Mouse (Mus musculus): ENCODE results near the gene Gm48552.

Gm48552 gene

DNA sequence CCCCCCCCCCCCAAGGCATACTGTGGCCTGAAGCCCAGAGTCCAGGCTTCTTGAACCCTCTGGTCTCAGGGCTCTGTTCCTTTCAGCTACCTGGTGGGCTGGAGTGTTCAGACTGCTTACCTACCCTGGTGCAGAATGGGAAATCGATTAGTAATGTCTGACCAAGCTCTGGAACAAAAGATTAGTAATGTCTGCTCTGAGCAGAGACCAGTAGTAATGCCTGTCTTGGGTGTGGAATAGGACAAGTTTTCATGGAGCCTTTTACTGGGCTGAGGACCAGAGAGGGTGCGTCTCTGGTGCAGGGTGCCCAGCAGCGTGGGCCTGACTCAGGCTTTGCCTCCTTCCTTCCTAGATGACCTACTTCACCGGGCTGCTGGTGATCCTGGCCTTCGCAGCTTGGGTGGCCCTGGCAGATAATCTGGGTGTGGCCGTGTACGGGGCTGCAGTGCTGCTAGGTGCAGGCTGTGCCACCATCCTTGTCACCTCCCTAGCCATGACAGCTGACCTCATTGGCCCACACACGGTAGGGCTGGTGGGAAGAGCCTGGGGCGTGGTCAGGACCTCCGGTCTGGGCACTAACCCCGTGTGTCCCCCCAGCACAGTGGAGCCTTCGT is 26.4 kb upstream of the Gm48552 start:
- DNase-seq (ENCODE audit: low spot score) = no peak

DNA sequence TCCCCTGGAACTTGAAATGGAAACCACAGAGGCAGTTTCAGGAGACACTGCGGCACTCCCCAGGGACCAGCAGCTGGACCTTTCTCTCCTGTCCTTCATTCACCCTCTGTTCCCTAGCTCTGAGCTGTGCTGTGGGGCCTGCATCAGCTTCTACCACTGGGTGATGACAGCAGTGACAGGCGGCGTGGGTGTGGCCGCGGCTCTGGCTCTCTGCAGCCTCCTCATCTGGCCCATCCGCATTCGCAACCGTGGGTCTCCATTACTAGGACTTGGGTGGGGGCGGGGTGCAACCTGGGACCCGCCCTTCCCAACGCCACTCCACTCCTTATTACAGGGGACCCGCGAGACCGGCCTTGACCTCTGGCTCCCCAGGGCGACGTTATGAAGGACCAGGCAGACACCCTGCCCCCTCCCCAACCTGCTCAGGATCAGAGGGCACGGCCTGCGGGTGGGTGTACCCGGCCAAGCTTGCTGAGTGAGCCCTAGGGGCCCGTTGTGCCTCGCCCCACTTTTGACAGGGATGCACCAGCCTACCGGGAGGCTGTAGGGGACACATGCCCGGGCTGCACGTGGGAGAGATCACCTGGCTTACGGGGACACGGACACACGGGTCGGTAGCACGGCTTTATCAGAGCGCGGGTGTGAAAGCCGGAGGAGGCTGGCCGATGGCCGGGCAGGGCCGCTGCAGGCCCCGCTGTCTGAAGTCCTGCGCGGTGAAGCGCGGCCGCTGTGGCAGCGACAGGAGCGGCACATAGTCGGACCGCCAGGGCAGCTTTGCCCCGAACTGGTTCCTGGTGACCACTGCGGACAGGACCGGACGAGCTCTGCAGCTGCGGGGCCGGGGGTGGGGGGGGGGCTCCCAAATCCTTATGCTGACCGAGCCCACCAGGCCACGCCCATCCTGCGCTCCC is 25.1 kb upstream of the Gm48552 start:
- DNase-seq (ENCODE audit: low spot score) = no peak

- DNase-seq (ENCODE audit: low spot score) = no peak
Observed at GRCm38 (mm10) chr10:81364666-81365065, 24.1 kb upstream of the Gm48552 start.

- no peak for DNase-seq (ENCODE audit: low spot score)
Observed at GRCm38 (mm10) chr10:81365073-81365472, 23.7 kb upstream of the Gm48552 start.

GRCm38 (mm10) chr10:81365672-81366476 is 22.9 kb upstream of the Gm48552 start, which contains the start of gene 4930404N11Rik:
TSS of gene 4930404N11Rik (minus strand) at chr10:81365816.
- DNase-seq (ENCODE audit: low spot score) = no peak

- no peak for DNase-seq (ENCODE audit: low spot score)
Observed at GRCm38 (mm10) chr10:81366477-81367206, 22.2 kb upstream of the Gm48552 start.

DNA sequence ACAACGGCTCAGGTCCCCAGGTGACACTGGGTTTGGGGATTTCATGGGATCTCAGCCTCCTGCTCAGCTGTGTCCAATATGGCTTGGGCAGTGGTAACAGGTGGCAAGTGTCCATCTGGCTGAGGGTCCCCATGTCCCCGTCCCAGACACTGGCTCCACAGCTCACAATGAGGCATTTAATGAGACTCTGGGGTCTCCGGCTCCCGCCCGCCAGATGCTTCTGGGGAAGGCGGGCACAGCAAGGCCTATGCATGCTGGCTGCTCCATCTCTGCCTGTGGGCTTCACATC is 21.7 kb upstream of the Gm48552 start:
- no peak for DNase-seq (ENCODE audit: low spot score)

DNA sequence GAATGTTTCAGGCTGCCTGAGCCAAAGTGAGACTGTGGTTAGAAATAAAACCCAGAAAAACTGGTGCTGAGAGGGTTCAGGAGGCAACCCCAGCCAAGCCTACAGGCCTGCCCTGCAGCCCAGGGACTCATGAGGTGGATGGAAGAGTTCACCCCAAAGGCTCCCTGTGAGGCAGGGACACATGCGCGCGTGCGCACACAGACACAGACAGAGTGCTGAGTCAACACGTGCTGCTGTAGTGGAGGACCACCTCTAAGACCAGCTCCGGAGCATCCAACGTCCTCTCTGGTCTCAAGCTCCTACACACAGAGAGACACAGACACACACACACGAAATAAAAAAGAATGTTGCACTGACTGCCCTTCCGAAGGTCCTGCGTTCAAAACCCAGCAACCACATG is 13.5 kb upstream of the Gm48552 start:
- DNase-seq (ENCODE audit: low spot score) = no peak

- DNase-seq (ENCODE audit: low spot score) = no peak
Observed at GRCm38 (mm10) chr10:81376561-81377361, 12.0 kb upstream of the Gm48552 start.

- no peak for DNase-seq (ENCODE audit: low spot score)
Observed at GRCm38 (mm10) chr10:81377362-81377664, 11.5 kb upstream of the Gm48552 start.

DNA sequence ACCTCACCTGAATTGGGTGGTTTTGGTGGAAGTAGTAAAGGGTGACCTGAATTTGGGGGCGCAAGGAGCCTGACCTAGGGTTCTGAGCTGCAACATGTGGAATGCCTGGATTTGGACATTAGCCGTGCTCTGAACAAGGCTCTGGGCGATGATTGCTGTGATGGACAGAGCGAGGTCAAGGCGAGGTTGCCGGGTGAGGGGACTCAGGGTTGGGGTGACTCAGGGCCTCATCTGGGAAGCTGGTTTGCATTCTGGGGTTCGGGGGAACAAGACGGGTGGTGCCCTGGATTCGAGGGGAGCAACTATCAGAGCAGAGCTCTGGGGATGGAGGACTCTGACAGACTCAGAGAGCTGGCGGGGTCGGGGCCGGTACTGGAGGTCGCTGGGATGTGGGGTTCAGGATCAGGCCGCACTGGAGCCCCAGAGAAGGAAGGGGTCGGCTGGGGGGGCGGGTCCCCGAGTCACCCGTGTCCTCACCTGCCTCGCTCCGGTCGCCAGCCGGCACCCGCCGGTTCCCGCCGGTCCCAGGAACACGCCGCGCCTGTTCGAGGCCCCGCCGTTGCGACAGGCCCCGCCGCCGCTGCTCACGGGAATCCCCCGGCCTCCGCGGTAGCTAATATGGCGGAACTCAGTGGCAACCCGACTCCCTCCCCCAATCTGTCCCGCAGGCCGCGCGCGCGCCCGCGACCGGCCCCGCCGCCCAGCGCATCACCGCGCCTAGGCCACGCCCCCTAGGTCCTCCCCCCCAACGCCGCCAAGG is 10.8 kb upstream of the Gm48552 start, which contains the start of gene Fzr1:
Fzr1 (minus strand) TSS at position 724 of the 760 bp plus-strand sequence.
- DNase-seq (ENCODE audit: low spot score) = no peak

DNA sequence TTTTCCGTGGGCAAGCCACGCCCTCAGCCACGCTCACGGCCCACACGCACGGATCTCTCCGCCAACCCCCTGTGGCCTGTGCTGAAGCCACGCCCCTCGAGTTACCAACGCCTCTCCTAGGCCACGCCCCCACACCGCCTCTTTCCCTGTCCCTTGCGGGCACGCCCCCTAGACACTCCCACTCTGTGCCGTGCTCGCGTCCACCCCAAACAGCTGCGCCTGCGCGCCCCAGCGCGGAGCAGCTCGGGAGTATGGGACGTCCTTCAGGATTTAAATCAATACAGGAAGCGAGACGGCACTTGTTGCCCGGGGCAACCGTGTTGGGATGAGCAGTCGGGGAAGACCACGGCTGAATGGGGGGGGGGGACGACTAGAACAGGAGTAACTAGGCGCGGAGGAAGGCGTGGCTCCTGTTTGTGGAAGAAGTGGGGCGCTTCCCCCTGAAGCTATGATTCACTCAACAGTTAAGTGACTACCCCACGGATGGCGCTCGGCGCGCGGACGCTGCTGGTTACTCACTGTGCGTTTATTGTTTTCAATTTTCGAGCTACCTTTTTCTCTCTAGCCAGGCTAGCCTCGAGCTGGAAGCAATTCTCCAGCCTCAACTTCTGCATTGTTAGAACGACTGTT is 10.1 kb upstream of the Gm48552 start:
- DNase-seq (ENCODE audit: low spot score) = peak; percentile 100

DNA sequence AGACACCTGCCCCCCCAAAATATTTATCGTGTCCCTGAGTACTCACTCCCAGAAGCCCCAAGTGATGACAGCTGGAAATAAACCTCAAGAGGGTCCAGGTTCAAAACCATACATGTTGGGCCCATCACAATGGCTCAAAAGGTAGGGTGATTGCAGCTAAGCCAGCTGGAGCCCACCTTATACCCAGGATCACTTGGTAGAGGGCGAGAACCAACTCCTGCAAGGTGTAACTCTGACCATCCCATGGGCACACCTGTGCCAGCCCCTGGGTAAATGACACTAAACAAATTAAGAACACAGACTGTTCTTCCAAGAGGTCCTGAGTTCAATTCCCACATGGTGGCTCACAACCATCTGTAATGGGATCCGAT is 9.6 kb upstream of the Gm48552 start:
- no peak for DNase-seq (ENCODE audit: low spot score)

DNA sequence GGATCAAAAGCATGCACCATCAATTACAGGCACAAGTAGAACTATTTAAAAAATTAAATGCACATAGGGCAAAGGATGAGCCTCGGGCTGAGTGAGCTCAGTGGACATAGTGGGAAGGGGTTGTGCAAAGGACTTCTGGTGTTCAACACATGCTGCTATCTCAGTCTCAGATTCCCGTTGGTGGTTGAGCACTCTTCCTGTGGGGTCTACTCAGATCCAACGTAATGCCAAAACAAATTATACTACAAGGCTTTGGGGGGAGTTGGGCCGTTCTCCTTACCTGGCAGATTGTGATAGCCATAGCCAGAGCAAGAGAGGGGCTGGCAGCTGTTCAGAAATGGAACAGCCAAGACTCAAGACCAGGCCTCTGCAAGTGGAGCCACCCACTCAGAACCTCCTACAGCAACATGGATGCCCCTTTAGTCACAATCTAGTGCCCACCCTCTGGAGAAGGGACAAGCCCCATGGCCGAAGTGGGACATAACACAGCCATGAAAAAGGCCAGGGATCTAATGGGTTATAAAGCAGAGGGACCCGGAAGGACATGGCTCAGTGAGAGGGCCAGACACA is 8.9 kb upstream of the Gm48552 start:
- DNase-seq (ENCODE audit: low spot score) = no peak

GRCm38 (mm10) chr10:81382039-81382438 is 6.8 kb upstream of the Gm48552 start:
- DNase-seq (ENCODE audit: low spot score) = no peak

GRCm38 (mm10) chr10:81383802-81384604 is 4.8 kb upstream of the Gm48552 start, which contains the start of the genes Dohh and Gm48551:
TSS of gene Dohh (plus strand) at chr10:81384428.
TSS of gene Gm48551 (plus strand) at chr10:81384466.
- peak; percentile 98 for DNase-seq (ENCODE audit: low spot score)

- DNase-seq (ENCODE audit: low spot score) = no peak
Observed at GRCm38 (mm10) chr10:81384605-81384982, 4.2 kb upstream of the Gm48552 start.

- DNase-seq (ENCODE audit: low spot score) = no peak
Observed at GRCm38 (mm10) chr10:81385603-81386306, 3.0 kb upstream of the Gm48552 start.
